Mouse (Mus musculus) G1E (cell line): Measurements from ENCODE around the gene Fyttd1.

Source experiments
- CTCF ChIP-seq: IDR thresholded peaks from 2 replicates; pipeline ENCODE4 v1.5.1; 2012; ENCODE audit warnings: low read depth, low read length, inconsistent platforms, mixed read lengths
- GATA1 ChIP-seq: IDR thresholded peaks from 2 replicates; pipeline ENCODE4 v1.6.1; 2012; ENCODE audit warnings: borderline replicate concordance, low read length, inconsistent platforms, mixed read lengths
- POLR2AphosphoS5 ChIP-seq: IDR thresholded peaks from 2 replicates; pipeline ENCODE4 v1.6.1; 2012; ENCODE audit warnings: low read depth, low read length, inconsistent platforms; ENCODE audit not compliant: insufficient replicate concordance

DNA sequence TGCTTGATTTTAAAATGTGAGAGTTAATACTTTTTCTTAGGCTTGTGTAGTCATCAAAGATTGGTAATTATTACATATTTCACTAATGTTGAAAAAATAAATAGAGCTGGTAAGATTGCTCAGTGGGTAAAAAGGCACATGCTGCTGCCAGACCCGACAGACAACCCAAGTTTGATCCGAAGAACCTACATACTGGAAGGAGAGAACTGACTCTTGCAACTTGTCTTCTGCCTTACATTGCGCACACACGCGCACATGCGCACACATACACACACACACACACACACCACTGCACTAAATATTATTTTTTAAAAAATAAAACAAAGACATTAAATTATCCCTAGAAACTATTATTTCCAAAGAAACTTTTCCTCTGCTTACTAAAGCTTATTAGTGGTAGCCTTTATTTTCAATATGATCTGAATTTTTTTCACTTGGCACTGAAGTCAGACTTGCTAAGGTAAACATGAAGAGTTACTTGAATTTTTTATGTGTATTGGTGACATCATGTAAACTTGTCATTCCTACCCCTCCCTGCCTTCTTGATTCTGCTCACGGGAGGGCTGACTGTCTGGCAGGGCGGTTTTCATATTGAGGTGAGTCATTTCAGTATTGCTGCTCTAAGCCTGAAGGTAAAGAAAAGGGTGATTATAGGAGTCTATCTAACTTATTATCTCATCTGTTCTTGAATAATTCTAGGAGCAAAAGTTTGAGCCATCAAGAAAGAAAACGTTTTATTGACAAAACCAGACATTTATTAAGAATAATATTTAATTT lies 38.2 kb downstream of the Fyttd1 start:
- no peak for TF ChIP-seq CTCF
- no peak for TF ChIP-seq GATA1
- TF ChIP-seq POLR2AphosphoS5, result no peak
